Mouse (Mus musculus) limb, embryonic 10.5 days (tissue): ENCODE measurements around the gene Prkcd. TPM values are rescaled to one million over a fixed set of nuclear protein-coding genes. Genes with fewer than 3 reads are reported as not detected.

ENCODE experiments used
- DNase-seq: peaks from one replicate; pipeline ENCODE4 v3.0.0-alpha.2; 2017; ENCODE audit warnings: low spot score
- H3K27ac ChIP-seq: fragments of 300-500 bp; sonication (generic); 2 replicates; pipeline ENCODE4 v1.5.1; 2016; ENCODE audit warnings: mild to moderate bottlenecking
- H3K27me3 ChIP-seq: fragments of 300-500 bp; sonication (generic); 2 replicates; pipeline ENCODE4 v1.6.1; 2016; ENCODE audit warnings: low read depth, mild to moderate bottlenecking; ENCODE audit not compliant: poor library complexity, severe bottlenecking
- H3K36me3 ChIP-seq: fragments of 300-500 bp; sonication (generic); 2 replicates; pipeline ENCODE4 v1.6.1; 2016; ENCODE audit warnings: mild to moderate bottlenecking, moderate library complexity
- H3K4me1 ChIP-seq: fragments of 300-500 bp; sonication (generic); 2 replicates; pipeline ENCODE4 v1.6.1; 2016
- H3K4me3 ChIP-seq: fragments of 300-500 bp; sonication (generic); 2 replicates; pipeline ENCODE4 v1.5.1; 2016; ENCODE audit warnings: mild to moderate bottlenecking, moderate library complexity
- H3K9me3 ChIP-seq: fragments of 300-500 bp; sonication (generic); replicated peaks from 2 replicates; pipeline ENCODE4 v1.6.1; 2016; ENCODE audit warnings: mild to moderate bottlenecking
- WGBS: fragments of 180-500 bp; shearing (Covaris S2); methylation state at CpG from one replicate; pipeline ENCODE4 v1.1.7; 2016; 5-methylcytosine and 5-hydroxymethylcytosine counted together
- polyA plus RNA-seq: library from polyadenylated mRNA; unstranded; fragments of >200 nt; fragmentation: Nextera tagmentation; extraction: Ambion mirVana; gene quantifications from 2 replicates; pipeline ENCODE4 v1.2.1, GENCODE M21; 2016

The Prkcd gene
- polyA plus RNA-seq, 1 experiment from 2014 or later = 36.8 TPM

- H3K9me3 ChIP-seq = no peaks in the 10 kb centered on the region
- no peak overlapping the region for H3K27ac ChIP-seq
- no peak overlapping the region for H3K4me3 ChIP-seq
- DNase-seq = no peak
- peaks cover 23% of the 10 kb centered on the region for H3K4me1 ChIP-seq
- H3K36me3 ChIP-seq = no peaks in the 10 kb centered on the region
- H3K27me3 ChIP-seq = no peaks in the 10 kb centered on the region
- 80% methylated on average over 5 of the region's 5 CpGs for WGBS
Observed at GRCm38 (mm10) chr14:30630811-30631576, 5.0 kb upstream of the Prkcd start.

- Histone ChIP-seq H3K27ac (peak overlapping the region; percentile 14; the same call in 1 of the 2 replicates), H3K4me1 (peaks cover 35% of the 10 kb centered on the region), H3K27me3 (peaks cover 5% of the 10 kb centered on the region), H3K36me3 (no peaks in the 10 kb centered on the region), H3K4me3 (no peak overlapping the region), H3K9me3 (no peaks in the 10 kb centered on the region)
- no peak for DNase-seq
- 53% methylated on average over 4 of the region's 4 CpGs for WGBS
Observed at GRCm38 (mm10) chr14:30629839-30630238, 3.8 kb upstream of the Prkcd start.

- 83% methylated on average over 5 of the region's 5 CpGs for WGBS
- no peak overlapping the region for H3K4me3 ChIP-seq
- no peaks in the 10 kb centered on the region for H3K36me3 ChIP-seq
- no peaks in the 10 kb centered on the region for H3K9me3 ChIP-seq
- DNase-seq = no peak
- H3K4me1 ChIP-seq = peaks cover 40% of the 10 kb centered on the region
- peaks cover 9% of the 10 kb centered on the region for H3K27me3 ChIP-seq
- H3K27ac ChIP-seq = no peak overlapping the region
Observed at GRCm38 (mm10) chr14:30628235-30628634, 2.2 kb upstream of the Prkcd start.

- Histone ChIP-seq H3K4me3 (peak overlapping the region; percentile 82), H3K4me1 (peaks cover 31% of the 10 kb centered on the region), H3K9me3 (no peaks in the 10 kb centered on the region), H3K36me3 (no peaks in the 10 kb centered on the region), H3K27ac (peak overlapping the region; percentile 87), H3K27me3 (peaks cover 9% of the 10 kb centered on the region)
- DNase-seq = no peak
- 62% methylated on average over 12 of the region's 12 CpGs for WGBS
Observed at GRCm38 (mm10) chr14:30626756-30627742, 1.0 kb upstream of the Prkcd start.

GRCm38 (mm10) chr14:30625131-30625807, 741 bp downstream of the Prkcd start:
- Histone ChIP-seq H3K9me3 (no peaks in the 10 kb centered on the region), H3K4me1 (peaks cover 26% of the 10 kb centered on the region), H3K36me3 (no peaks in the 10 kb centered on the region), H3K27me3 (peaks cover 9% of the 10 kb centered on the region), H3K27ac (peak overlapping the region; percentile 87), H3K4me3 (peak overlapping the region; percentile 82)
- DNase-seq = peak; percentile 63
- under 1% methylated on average over 39 of the region's 39 CpGs for WGBS

- Histone ChIP-seq H3K36me3 (0 out of 2 replicates have a peak, but pooled peaks cover 5% of the 10 kb centered on the region), H3K27me3 (peaks cover 9% of the 10 kb centered on the region), H3K27ac (no peak overlapping the region), H3K4me1 (peaks cover 26% of the 10 kb centered on the region), H3K9me3 (no peaks in the 10 kb centered on the region), H3K4me3 (peak overlapping the region; percentile 82)
- WGBS = 70% methylated on average over 8 of the region's 8 CpGs
- no peak for DNase-seq
Observed at GRCm38 (mm10) chr14:30624277-30624721, 1.7 kb downstream of the Prkcd start.

GRCm38 (mm10) chr14:30622556-30622955, 3.5 kb downstream of the Prkcd start:
- Histone ChIP-seq H3K36me3 (0 out of 2 replicates have a peak, but pooled peaks cover 5% of the 10 kb centered on the region), H3K27me3 (peaks cover 9% of the 10 kb centered on the region), H3K4me1 (peaks cover 26% of the 10 kb centered on the region), H3K27ac (no peak overlapping the region), H3K9me3 (no peaks in the 10 kb centered on the region), H3K4me3 (no peak overlapping the region)
- 94% methylated on average over 8 of the region's 8 CpGs for WGBS
- DNase-seq = no peak

GRCm38 (mm10) chr14:30622130-30622529, 3.9 kb downstream of the Prkcd start:
- Histone ChIP-seq H3K9me3 (no peaks in the 10 kb centered on the region), H3K27ac (no peak overlapping the region)

GRCm38 (mm10) chr14:30619982-30620578, 5.9 kb downstream of the Prkcd start:
- Histone ChIP-seq H3K36me3 (0 out of 2 replicates have a peak, but pooled peaks cover 5% of the 10 kb centered on the region), H3K27me3 (peaks cover 7% of the 10 kb centered on the region), H3K4me1 (peaks cover 12% of the 10 kb centered on the region), H3K4me3 (no peak overlapping the region), H3K9me3 (no peaks in the 10 kb centered on the region), H3K27ac (no peak overlapping the region)
- DNase-seq = no peak
- 87% methylated on average over 7 of the region's 7 CpGs for WGBS

More at GRCm38 (mm10) chr14:30622130-30622529, 3.9 kb downstream of the Prkcd start:
- WGBS = 86% methylated on average over 7 of the region's 7 CpGs
- no peak for DNase-seq
- Histone ChIP-seq H3K36me3 (0 out of 2 replicates have a peak, but pooled peaks cover 5% of the 10 kb centered on the region), H3K27me3 (peaks cover 9% of the 10 kb centered on the region), H3K4me3 (no peak overlapping the region), H3K4me1 (peaks cover 26% of the 10 kb centered on the region)

GRCm38 (mm10) chr14:30618746-30619275, 7.2 kb downstream of the Prkcd start:
- Histone ChIP-seq H3K4me1 (0 out of 2 replicates have a peak, but pooled peaks cover 5% of the 10 kb centered on the region), H3K4me3 (no peak overlapping the region)
- WGBS = 89% methylated on average over 2 of the region's 2 CpGs

GRCm38 (mm10) chr14:30616751-30617150, 9.3 kb downstream of the Prkcd start:
- Histone ChIP-seq H3K9me3 (no peaks in the 10 kb centered on the region), H3K27ac (no peak overlapping the region)
- WGBS = 54% methylated on average over 2 of the region's 2 CpGs

More at GRCm38 (mm10) chr14:30618746-30619275, 7.2 kb downstream of the Prkcd start:
- no peak overlapping the region for H3K27ac ChIP-seq
- no peaks in the 10 kb centered on the region for H3K9me3 ChIP-seq
- no peak for DNase-seq
- no peaks in the 10 kb centered on the region for H3K27me3 ChIP-seq
- H3K36me3 ChIP-seq = 0 out of 2 replicates have a peak, but pooled peaks cover 5% of the 10 kb centered on the region

More at GRCm38 (mm10) chr14:30616751-30617150, 9.3 kb downstream of the Prkcd start:
- H3K27me3 ChIP-seq = no peaks in the 10 kb centered on the region
- DNase-seq = no peak
- H3K36me3 ChIP-seq = 0 out of 2 replicates have a peak, but pooled peaks cover 5% of the 10 kb centered on the region
- H3K4me3 ChIP-seq = no peak overlapping the region
- H3K4me1 ChIP-seq = peaks cover 12% of the 10 kb centered on the region; the same call in 1 of the 2 replicates
